Mouse (Mus musculus) E14TG2a.4 (cell line): ENCODE data around the gene Cyp2u1.

ENCODE experiments used
- CTCF ChIP-seq: conservative IDR thresholded peaks from 2 replicates; pipeline ENCODE4 v1.5.1; 2014; ENCODE audit warnings: low read length
- NANOG ChIP-seq: IDR thresholded peaks from 2 replicates; pipeline ENCODE4 v1.6.1; 2014; ENCODE audit warnings: borderline replicate concordance, low read length, mixed read lengths
- POU5F1 ChIP-seq: IDR thresholded peaks from 2 replicates; pipeline ENCODE4 v1.6.1; 2014; ENCODE audit warnings: low read length, borderline replicate concordance

DNA sequence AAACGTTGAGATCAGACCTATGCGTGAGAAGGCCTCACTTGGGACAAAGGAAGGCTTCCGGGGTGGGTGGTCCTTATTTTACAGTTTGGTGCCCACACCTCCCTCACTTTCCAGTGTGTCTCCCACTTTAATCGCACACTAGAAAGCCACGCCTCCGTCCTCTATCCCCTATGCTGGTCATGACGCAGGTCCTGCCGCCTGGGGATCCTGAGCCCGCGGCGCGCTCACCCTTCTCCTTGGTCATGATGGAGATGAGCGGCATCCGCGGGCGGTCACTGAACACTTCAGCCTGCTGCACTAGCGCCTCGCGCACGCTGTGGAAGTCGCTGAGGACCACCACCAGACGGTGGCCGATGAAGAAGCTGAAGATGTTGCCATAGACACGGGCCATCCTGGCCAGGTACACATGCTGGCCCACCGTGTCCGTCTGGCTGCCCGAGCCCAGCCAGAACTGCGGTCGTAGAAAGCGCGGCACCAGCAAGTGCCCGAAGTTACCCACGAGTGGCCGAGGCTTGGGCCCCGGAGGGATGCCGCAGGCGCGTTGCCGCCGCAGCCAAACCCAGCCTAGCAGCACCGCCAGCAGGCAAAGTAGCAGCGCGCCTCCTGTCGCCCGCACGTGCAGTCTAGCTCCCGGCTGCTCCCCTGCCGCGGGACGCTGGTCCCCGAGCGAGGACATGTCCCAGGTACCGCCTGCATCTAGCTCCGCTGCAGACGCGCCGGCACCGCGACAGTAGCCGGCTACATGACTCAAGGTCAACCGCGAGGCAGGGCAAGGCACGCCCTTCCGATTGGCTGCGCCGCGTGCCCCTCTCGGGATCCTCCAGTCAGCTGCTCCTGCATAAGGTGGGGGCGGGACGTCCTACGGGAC is at the start of gene Cyp2u1:
- TF ChIP-seq CTCF, result no peak
- no peak for TF ChIP-seq POU5F1
- no peak for TF ChIP-seq NANOG
